Mouse (Mus musculus) liver, adult 2 months (tissue): ENCODE results near the gene Gm17660.

Source experiments
- CTCF ChIP-seq: fragments of 200-500 bp; IDR thresholded peaks from 2 replicates; pipeline ENCODE4 v1.5.1; 2011; ENCODE audit warnings: low read depth, low read length, control low read depth
- POLR2A ChIP-seq: fragments of 200-500 bp; IDR thresholded peaks from 2 replicates; pipeline ENCODE4 v1.6.1; 2011; ENCODE audit warnings: low read length, control low read depth; ENCODE audit not compliant: insufficient read depth; ENCODE audit errors: extremely low read depth

- TF ChIP-seq CTCF, result no peak
- no peak for TF ChIP-seq POLR2A
These were observed 3.8 kb downstream of the Gm17660 start for GRCm38 (mm10) chr5:104073602-104074001.
